Mouse (Mus musculus) kidney, embryonic 15.5 days (tissue): ENCODE results near the gene Troap. TPM values are rescaled to one million over a fixed set of nuclear protein-coding genes. Genes with fewer than 3 reads are reported as not detected.

ENCODE experiments used
- ATAC-seq: fragments of 200-750 bp; cut with Nextera tagmentation; replicated peaks from 2 replicates; pipeline ENCODE4 v1.8.0; 2017; ENCODE audit warnings: moderate TSS enrichment; ENCODE audit not compliant: low FRiP score
- H3K27ac ChIP-seq: fragments of 300-500 bp; sonication (generic); 2 replicates; pipeline ENCODE4 v1.5.1; 2015; ENCODE audit warnings: mild to moderate bottlenecking, inconsistent platforms
- H3K27me3 ChIP-seq: fragments of 300-500 bp; sonication (generic); 2 replicates; pipeline ENCODE4 v1.6.1; 2015; ENCODE audit warnings: inconsistent platforms
- H3K36me3 ChIP-seq: fragments of 300-500 bp; sonication (generic); 2 replicates; pipeline ENCODE4 v1.6.1; 2015; ENCODE audit warnings: inconsistent platforms
- H3K4me1 ChIP-seq: fragments of 300-500 bp; sonication (generic); 2 replicates; pipeline ENCODE4 v1.6.1; 2015; ENCODE audit warnings: inconsistent platforms
- H3K4me2 ChIP-seq: fragments of 300-500 bp; sonication (generic); 2 replicates; pipeline ENCODE4 v1.6.1; 2015; ENCODE audit warnings: moderate library complexity, mild to moderate bottlenecking, inconsistent platforms
- H3K4me3 ChIP-seq: fragments of 300-500 bp; sonication (generic); replicated peaks from 2 replicates; pipeline ENCODE4 v1.5.1; 2015; ENCODE audit warnings: mild to moderate bottlenecking, inconsistent platforms
- H3K9ac ChIP-seq: fragments of 300-500 bp; sonication (generic); 2 replicates; pipeline ENCODE4 v1.6.1; 2015; ENCODE audit warnings: mild to moderate bottlenecking, inconsistent platforms
- H3K9me3 ChIP-seq: fragments of 300-500 bp; sonication (generic); replicated peaks from 2 replicates; pipeline ENCODE4 v1.6.1; 2016; ENCODE audit warnings: inconsistent platforms
- WGBS: fragments of 180-500 bp; shearing (Covaris S2); methylation state at CpG from one replicate; pipeline ENCODE4 v1.1.7; 2015; ENCODE audit warnings: mixed read lengths; 5-methylcytosine and 5-hydroxymethylcytosine counted together
- polyA plus RNA-seq: library from polyadenylated mRNA; unstranded; fragments of >200 nt; fragmentation: Nextera tagmentation; extraction: Ambion mirVana; gene quantifications from 2 replicates; pipeline ENCODE4 v1.2.1, GENCODE M21; 2015

The Troap gene
- polyA plus RNA-seq, 1 experiment from 2014 or later: 39.4 TPM

- WGBS: 36% methylated on average over 7 of the region's 7 CpGs
- Histone ChIP-seq H3K4me1 (peaks cover 61% of the 10 kb centered on the region), H3K9ac (peak overlapping the region; percentile 33), H3K27me3 (no peaks in the 10 kb centered on the region), H3K4me3 (peak overlapping the region; percentile 79), H3K9me3 (no peaks in the 10 kb centered on the region), H3K4me2 (peak overlapping the region; percentile 91), H3K27ac (peak overlapping the region; percentile 62), H3K36me3 (peaks cover 26% of the 10 kb centered on the region)
- no peak for ATAC-seq
These were observed 41.6 kb upstream of the Troap start for GRCm38 (mm10) chr15:99032726-99033250.

GRCm38 (mm10) chr15:99033498-99034270 lies 40.7 kb upstream of the Troap start:
- 83% methylated on average over 7 of the region's 7 CpGs for WGBS
- no peak overlapping the region for H3K9ac ChIP-seq
- no peak for ATAC-seq
- no peaks in the 10 kb centered on the region for H3K9me3 ChIP-seq
- H3K27me3 ChIP-seq: no peaks in the 10 kb centered on the region
- H3K27ac ChIP-seq: peak overlapping the region; percentile 62
- peaks cover 35% of the 10 kb centered on the region for H3K36me3 ChIP-seq
- peak overlapping the region; percentile 91 for H3K4me2 ChIP-seq
- peaks cover 58% of the 10 kb centered on the region for H3K4me1 ChIP-seq
- H3K4me3 ChIP-seq: peak overlapping the region; percentile 79; the same call in 1 of the 2 replicates

- H3K9ac ChIP-seq: no peak overlapping the region
- peaks cover 46% of the 10 kb centered on the region for H3K4me1 ChIP-seq
- peak overlapping the region; percentile 66 for H3K27ac ChIP-seq
- no peak overlapping the region for H3K4me2 ChIP-seq
- H3K9me3 ChIP-seq: no peaks in the 10 kb centered on the region
- peak; percentile 73 for ATAC-seq
- 63% methylated on average over 4 of the region's 4 CpGs for WGBS
- no peaks in the 10 kb centered on the region for H3K27me3 ChIP-seq
- H3K4me3 ChIP-seq: no peak overlapping the region
- H3K36me3 ChIP-seq: peaks cover 38% of the 10 kb centered on the region
These were observed 38.9 kb upstream of the Troap start for GRCm38 (mm10) chr15:99035431-99035830.

- no peak overlapping the region for H3K4me3 ChIP-seq
- 92% methylated on average over 8 of the region's 8 CpGs for WGBS
- no peak overlapping the region for H3K9ac ChIP-seq
- peaks cover 38% of the 10 kb centered on the region for H3K36me3 ChIP-seq
- no peak for ATAC-seq
- no peaks in the 10 kb centered on the region for H3K27me3 ChIP-seq
- H3K4me2 ChIP-seq: no peak overlapping the region
- no peaks in the 10 kb centered on the region for H3K9me3 ChIP-seq
- peaks cover 46% of the 10 kb centered on the region for H3K4me1 ChIP-seq
- no peak overlapping the region for H3K27ac ChIP-seq
These were observed 38.0 kb upstream of the Troap start for GRCm38 (mm10) chr15:99036249-99036905.

- peaks cover 40% of the 10 kb centered on the region for H3K4me1 ChIP-seq
- H3K27ac ChIP-seq: no peak overlapping the region
- no peak overlapping the region for H3K4me3 ChIP-seq
- H3K9me3 ChIP-seq: no peaks in the 10 kb centered on the region
- WGBS: 97% methylated on average over 1 of the region's 1 CpGs
- no peak for ATAC-seq
- H3K27me3 ChIP-seq: no peaks in the 10 kb centered on the region
- H3K9ac ChIP-seq: no peak overlapping the region
- H3K4me2 ChIP-seq: no peak overlapping the region
- peaks cover 38% of the 10 kb centered on the region for H3K36me3 ChIP-seq
These were observed 36.4 kb upstream of the Troap start for GRCm38 (mm10) chr15:99038025-99038424.

- no peak overlapping the region for H3K4me3 ChIP-seq
- no peak overlapping the region for H3K27ac ChIP-seq
- H3K4me1 ChIP-seq: peaks cover 32% of the 10 kb centered on the region
- peaks cover 38% of the 10 kb centered on the region for H3K36me3 ChIP-seq
- H3K9me3 ChIP-seq: no peaks in the 10 kb centered on the region
- H3K9ac ChIP-seq: no peak overlapping the region
- no peak overlapping the region for H3K4me2 ChIP-seq
- no peak for ATAC-seq
- WGBS: 92% methylated on average over 5 of the region's 5 CpGs
- no peaks in the 10 kb centered on the region for H3K27me3 ChIP-seq
These were observed 35.6 kb upstream of the Troap start for GRCm38 (mm10) chr15:99038797-99039196.

- Histone ChIP-seq H3K4me1 (peaks cover 32% of the 10 kb centered on the region), H3K36me3 (peaks cover 38% of the 10 kb centered on the region), H3K27me3 (no peaks in the 10 kb centered on the region), H3K9ac (no peak overlapping the region), H3K4me3 (no peak overlapping the region), H3K27ac (no peak overlapping the region), H3K4me2 (no peak overlapping the region), H3K9me3 (no peaks in the 10 kb centered on the region)
- ATAC-seq: no peak
- WGBS: 79% methylated on average over 4 of the region's 4 CpGs
These were observed 35.1 kb upstream of the Troap start for GRCm38 (mm10) chr15:99039306-99039705.

GRCm38 (mm10) chr15:99039996-99040919 lies 34.1 kb upstream of the Troap start:
- no peak for ATAC-seq
- no peak overlapping the region for H3K4me3 ChIP-seq
- peak overlapping the region; percentile 45; the same call in 1 of the 2 replicates for H3K4me2 ChIP-seq
- WGBS: 61% methylated on average over 26 of the region's 26 CpGs
- H3K27me3 ChIP-seq: no peaks in the 10 kb centered on the region
- no peak overlapping the region for H3K9ac ChIP-seq
- no peak overlapping the region for H3K27ac ChIP-seq
- no peaks in the 10 kb centered on the region for H3K9me3 ChIP-seq
- peaks cover 29% of the 10 kb centered on the region for H3K36me3 ChIP-seq
- H3K4me1 ChIP-seq: peaks cover 25% of the 10 kb centered on the region

- Histone ChIP-seq H3K4me3 (no peak overlapping the region), H3K4me1 (peaks cover 24% of the 10 kb centered on the region), H3K27ac (peak overlapping the region; percentile 66; the same call in 1 of the 2 replicates), H3K36me3 (peaks cover 19% of the 10 kb centered on the region), H3K27me3 (no peaks in the 10 kb centered on the region), H3K9me3 (no peaks in the 10 kb centered on the region), H3K4me2 (peak overlapping the region; percentile 45), H3K9ac (0 out of 2 replicates have a peak overlapping the region, but pooled peaks have one; percentile 9)
- no peak for ATAC-seq
- WGBS: 35% methylated on average over 21 of the region's 21 CpGs
These were observed 33.2 kb upstream of the Troap start for GRCm38 (mm10) chr15:99040920-99041856.

GRCm38 (mm10) chr15:99042334-99042733 lies 32.0 kb upstream of the Troap start:
- H3K27me3 ChIP-seq: no peaks in the 10 kb centered on the region
- H3K4me2 ChIP-seq: no peak overlapping the region
- peaks cover 13% of the 10 kb centered on the region for H3K36me3 ChIP-seq
- H3K9ac ChIP-seq: no peak overlapping the region
- no peak overlapping the region for H3K4me3 ChIP-seq
- H3K9me3 ChIP-seq: no peaks in the 10 kb centered on the region
- no peak for ATAC-seq
- H3K27ac ChIP-seq: no peak overlapping the region
- H3K4me1 ChIP-seq: peaks cover 20% of the 10 kb centered on the region
- 77% methylated on average over 5 of the region's 5 CpGs for WGBS

- H3K36me3 ChIP-seq: no peaks in the 10 kb centered on the region
- ATAC-seq: no peak
- peaks cover 8% of the 10 kb centered on the region; the same call in 1 of the 2 replicates for H3K27me3 ChIP-seq
- no peak overlapping the region for H3K4me2 ChIP-seq
- no peaks in the 10 kb centered on the region for H3K9me3 ChIP-seq
- peaks cover 20% of the 10 kb centered on the region for H3K4me1 ChIP-seq
- WGBS: 54% methylated on average over 3 of the region's 3 CpGs
- H3K27ac ChIP-seq: no peak overlapping the region
- no peak overlapping the region for H3K4me3 ChIP-seq
- no peak overlapping the region for H3K9ac ChIP-seq
These were observed 29.5 kb upstream of the Troap start for GRCm38 (mm10) chr15:99044854-99045253.
